Mouse (Mus musculus) ES-E14 (cell line): Measurements from ENCODE around the gene Rbx1.

Experiments used
- CHD2 ChIP-seq: IDR thresholded peaks from 2 replicates; pipeline ENCODE4 v1.6.1; 2014; ENCODE audit warnings: mild to moderate bottlenecking, low read depth, low read length, inconsistent platforms
- HCFC1 ChIP-seq: IDR thresholded peaks from 2 replicates; pipeline ENCODE4 v1.6.1; 2012; ENCODE audit warnings: low read length, inconsistent platforms, borderline replicate concordance; ENCODE audit not compliant: insufficient read depth
- MAFK ChIP-seq: IDR thresholded peaks from 2 replicates; pipeline ENCODE4 v1.6.1; 2014; ENCODE audit warnings: mild to moderate bottlenecking, low read depth, low read length, inconsistent platforms; ENCODE audit not compliant: insufficient read depth
- ZC3H11A ChIP-seq: IDR thresholded peaks from 2 replicates; pipeline ENCODE4 v1.6.1; 2012; ENCODE audit warnings: low read depth, mild to moderate bottlenecking, inconsistent platforms, low read length, borderline replicate concordance

DNA sequence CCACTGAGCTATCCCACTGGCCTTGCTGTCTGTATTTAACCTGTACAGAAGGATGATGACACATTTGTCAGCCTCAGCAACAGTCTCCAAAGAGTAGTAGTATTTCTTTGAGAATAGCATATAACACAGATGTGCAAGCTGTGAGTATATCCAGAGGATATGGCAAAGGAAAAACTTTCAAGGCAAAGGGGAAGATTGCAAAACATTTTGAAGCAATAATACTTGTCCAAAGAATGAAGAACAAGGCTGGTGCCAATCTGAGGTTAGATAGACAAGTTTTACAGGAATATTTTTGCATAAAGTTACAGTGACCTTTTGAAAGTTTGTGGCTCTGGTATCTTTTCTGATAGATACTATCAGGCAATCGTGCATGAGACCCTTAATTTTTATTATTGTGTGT lies 34.9 kb upstream of the Rbx1 start:
- TF ChIP-seq MAFK: no peak
- no peak for TF ChIP-seq CHD2
- TF ChIP-seq HCFC1: no peak
- TF ChIP-seq ZC3H11A: no peak
